Mouse (Mus musculus) effector memory CD4-positive, alpha-beta T cell, adult 5 months (primary cell): Measurements from ENCODE around the gene Lrrc8e. TPM values are rescaled to one million over a fixed set of nuclear protein-coding genes. Genes with fewer than 3 reads are reported as not detected.

Experiments used
- polyA plus RNA-seq: library from polyadenylated mRNA; unstranded; fragments of 100-300 nt; shearing (Covaris generic); gene quantifications from one replicate; pipeline ENCODE4 v1.2.1, GENCODE M21; 2017

The Lrrc8e gene
- 0.11 TPM for polyA plus RNA-seq

DNA sequence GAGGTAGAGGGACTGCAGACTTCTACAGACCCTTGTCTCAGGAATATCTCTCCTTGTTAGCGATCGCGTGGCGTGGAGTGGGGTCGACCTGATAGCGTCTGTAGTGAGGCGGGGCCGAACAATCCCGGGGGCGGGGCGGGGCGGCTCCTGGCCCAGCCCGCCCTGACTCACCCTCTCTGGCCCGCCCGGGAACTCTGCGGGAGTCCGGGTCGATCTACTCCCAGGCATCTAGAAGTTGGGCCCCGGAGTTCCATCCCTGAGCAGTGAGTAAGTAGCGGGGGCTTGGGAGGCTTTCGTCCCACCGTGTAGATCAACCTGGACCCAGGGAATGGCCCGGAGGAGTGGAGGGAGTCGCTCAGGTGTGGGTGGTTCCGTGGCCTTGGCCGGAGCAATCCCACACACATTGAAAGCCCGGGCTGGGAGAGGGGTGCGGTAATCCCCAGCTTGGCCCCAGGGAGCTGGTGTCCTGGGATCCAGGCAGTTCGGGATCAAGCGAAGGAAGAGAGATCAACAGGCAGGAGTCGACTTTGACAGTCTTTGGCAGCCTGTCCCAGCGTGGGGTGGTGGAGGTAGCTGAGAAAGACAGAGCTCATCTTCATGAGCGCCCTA lies at the start of gene Lrrc8e:
TSS of gene Lrrc8e (plus strand) at position 89 of the 609 bp plus-strand sequence.

DNA sequence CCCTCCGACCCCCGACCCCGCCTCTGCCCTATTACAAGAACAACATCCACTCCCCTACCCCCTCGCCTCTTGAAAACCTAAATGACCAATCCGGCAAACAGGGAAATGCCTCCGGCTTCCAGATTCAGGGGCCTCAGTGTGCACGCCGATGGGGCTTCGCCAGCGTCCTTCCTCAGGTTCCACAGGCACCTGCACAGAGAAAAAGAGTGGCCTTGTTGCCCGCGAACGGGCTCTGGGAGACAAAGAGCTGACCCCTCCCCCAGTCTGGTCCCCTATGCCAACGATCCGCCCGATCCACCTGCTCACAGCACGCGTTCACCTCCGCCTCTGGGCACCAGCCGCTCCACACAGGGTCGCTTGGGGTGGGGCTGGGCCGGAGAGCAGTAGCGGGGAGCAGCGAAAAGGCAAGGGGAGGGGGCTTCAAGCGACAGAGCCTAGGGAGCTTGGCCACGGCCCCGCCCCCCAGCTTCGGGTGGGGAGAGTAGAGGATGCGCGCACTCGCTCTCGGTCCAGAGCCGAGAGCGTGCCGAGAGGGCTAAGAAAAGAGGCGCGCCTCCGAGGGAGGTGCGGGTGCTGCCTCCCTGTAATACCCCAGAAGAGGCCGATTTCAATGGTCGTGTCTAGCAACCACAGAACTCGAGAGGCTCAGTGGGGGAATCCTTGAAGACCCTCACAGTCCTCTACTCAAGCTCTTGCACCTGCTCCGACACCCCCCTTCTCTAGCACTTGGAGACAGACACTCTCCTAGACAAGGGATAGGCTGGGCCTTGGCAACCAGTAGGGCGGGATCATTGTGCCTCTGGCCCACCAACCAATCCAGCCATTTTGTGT lies 9.6 kb upstream of the Lrrc8e start, which contains the start of gene Prr36:
TSS of gene Prr36 (minus strand) at position 669 of the 831 bp plus-strand sequence.

DNA sequence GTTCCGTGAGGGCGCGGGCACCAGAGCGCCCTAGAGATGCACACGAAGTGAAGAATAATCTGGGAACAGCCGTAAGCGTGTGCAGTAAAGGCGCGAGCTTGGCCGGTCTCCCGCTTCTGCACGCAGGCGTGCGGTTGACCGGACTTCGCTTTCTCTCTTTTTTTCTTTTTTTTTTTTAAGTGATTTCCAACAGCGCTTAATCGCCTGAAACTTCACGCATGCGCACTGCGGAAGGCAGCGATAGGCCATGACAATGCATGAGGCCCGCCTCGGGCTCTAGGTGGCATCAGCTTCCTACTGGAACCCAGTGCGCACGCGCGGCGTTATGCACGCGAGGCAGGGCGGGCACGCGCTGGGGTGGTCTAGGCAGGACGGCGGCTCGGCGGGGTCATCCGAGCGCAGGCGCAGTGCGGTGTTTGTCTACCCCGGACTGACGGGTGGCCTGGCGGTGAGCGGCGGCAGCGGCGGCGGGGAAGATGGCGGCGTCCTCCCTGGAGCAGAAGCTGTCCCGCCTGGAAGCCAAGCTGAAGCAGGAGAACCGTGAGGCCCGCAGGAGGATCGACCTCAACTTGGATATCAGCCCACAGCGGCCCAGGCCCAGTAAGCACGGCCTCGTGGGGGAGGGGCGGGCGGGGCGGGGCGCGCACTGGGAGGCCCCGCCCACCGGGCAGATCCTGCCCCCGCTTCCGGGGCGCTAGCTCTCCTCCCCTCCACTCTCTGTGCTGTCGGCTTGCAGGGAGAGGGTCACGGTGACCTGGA lies 12.0 kb downstream of the Lrrc8e start, which contains the start of the genes Map2k7 and Gm49320:
TSS of gene Map2k7 (plus strand) at position 307 of the 759 bp plus-strand sequence.
TSS of gene Gm49320 (plus strand) at position 432 of the 759 bp plus-strand sequence.

DNA sequence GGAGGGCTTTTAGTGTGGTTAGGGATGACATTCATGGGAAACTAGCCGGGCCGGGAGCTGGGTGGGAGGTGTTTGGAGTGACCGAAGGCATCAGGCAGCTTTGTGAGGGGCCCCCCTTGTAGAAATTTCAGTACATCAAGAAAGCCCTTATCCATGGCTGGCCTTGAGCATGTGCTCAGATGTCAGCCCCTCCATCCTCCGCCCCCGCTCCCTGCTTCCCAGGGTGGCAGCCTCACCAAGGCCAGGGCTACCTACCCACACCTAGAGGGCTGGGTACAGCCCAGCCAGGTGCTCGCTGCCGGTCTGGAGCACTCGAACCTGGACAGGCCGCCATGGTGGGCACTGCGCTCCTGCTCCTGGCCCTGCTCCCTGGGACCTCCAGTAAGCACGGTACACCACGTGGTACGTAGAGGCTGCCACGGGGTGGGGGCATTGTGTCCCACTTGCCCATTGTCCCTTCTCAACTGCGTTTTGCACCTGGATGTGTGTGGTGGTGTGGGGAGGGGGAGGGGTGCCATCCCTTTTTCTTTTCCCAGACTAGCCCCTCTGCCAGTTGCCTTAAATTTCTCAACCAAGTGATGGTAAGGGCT lies 21.4 kb downstream of the Lrrc8e start, which contains the start of gene Tgfbr3l:
TSS of gene Tgfbr3l (plus strand) at position 264 of the 590 bp plus-strand sequence.

DNA sequence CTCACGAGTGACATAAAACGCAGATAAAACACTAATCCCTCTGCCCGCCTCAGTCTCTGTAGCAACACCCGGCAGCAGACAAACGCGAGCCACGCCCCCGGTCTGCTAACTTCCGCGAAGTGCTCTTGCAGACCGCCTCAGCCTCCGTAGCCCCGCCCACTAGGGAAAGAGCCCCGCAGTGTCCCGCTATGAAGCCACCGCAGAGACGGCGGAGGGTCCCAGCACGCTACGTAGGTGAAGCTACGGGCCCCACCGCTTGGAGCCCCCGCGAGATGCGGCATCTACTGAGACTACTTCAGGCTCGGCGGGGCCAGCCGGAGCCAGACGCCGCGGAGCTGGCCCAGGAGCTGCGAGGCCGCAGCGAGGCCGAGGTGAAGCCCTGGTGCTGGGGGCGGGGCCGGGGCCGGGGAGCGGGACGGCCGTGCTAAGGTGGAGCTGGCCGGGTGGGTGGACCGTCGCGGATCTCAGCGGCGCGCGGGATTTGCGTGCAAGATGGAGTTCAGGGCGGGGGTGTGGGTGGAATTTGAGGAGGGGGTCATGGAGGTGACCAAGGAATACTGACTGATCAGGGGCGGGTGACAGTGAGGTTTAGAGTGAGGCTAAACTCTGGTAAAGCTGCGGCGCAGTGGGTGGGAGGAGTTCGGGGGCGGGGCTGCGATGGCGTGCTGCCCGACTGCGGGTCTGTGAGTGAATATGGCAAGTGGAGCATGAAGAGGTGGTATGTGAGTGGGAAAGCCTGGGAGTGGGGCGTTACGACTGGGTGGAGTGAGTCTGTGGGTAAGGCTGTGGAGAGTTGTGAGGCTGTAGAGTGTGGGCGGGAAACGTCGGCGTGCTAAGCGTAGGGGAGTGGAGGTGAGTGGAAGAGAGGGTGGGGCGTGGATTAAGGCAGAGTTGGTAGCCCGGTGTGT lies 26.6 kb downstream of the Lrrc8e start, which contains the start of gene Snapc2:
TSS of gene Snapc2 (plus strand) at position 147 of the 908 bp plus-strand sequence.

DNA sequence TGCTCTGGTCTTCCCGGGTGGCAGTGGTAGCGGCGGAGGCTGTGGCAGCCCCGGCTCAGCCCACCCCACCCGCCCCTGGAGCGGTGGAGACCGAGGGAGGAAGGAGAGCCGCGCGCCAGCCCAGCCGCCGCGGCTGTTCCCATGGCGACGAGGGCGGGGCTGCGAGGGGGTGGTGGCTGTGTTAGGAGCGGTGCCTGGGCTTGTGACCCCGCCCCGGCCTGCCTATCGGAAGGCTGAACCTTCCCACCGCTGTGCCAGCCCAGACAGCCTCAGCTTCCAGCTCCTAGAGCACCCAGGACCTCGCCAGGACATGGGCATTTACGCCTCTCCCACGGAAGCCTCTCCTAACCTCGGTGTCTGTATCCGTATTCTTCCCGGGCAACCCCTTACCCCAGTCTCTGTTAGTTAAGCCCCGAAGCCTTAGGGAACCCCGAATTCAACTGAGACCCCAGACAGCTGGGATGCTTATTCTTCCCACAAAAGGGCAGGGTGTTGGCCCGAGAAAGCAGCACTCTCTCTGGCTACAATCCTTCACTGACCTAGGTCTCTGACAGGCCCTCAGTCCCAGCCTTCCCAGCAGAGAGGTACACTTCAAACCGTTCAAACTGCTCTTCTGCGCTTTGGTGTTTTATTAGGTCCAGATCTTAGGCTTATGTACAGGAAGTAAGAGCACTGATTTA lies 32.6 kb downstream of the Lrrc8e start, which contains the start of gene Ctxn1:
TSS of gene Ctxn1 (minus strand) at position 150 of the 680 bp plus-strand sequence.

DNA sequence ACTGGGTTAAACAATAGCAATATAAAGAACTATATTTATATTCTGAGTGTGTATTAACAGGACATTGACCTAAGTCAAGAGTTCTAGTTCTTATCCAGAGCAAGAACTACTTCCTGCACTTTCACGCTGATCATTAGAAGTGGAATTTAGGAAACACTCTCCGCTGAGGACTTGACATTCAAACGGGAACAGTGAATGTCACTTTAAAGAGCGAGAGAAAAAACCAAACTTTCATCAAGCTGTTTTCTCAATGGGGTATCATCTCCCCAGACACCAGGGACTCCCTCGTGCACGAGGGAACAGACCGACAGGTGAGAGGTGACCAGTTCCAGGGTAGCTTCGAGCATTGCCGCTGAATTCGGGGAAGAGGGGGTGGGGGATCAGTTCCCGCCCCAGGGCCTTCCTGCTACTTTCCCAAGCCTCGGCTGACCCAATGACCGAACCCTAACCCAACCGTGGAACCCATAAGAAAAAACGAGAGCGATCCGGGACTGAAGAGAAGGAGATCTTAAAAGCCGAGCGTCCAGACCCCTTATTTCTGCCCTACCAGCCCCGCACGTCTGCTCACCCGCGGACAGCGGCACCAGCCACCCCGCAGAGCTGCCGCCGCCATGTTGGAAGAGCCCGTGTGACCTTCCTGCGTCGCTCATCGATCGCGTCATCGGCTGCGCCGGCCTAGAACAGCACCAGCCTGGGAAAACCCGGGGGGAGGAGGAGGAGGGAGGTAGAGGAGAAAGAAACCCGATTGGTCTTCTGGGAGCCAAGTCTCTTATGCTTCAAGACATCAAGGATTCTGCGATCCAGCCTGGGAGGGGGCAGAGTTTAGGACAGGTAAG lies 48.9 kb downstream of the Lrrc8e start, which contains the start of gene Timm44:
TSS of gene Timm44 (minus strand) at position 639 of the 836 bp plus-strand sequence.

Other genes with a start within 250 kb of the Lrrc8e start
- not detected for gene Cd209f, start 121.0 kb upstream of the Lrrc8e start, polyA plus RNA-seq
- 0.14 TPM for gene Cd209g, start 92.7 kb upstream of the Lrrc8e start, polyA plus RNA-seq
- 16.1 TPM for gene Evi5l, start 60.3 kb upstream of the Lrrc8e start, polyA plus RNA-seq
- 0.12 TPM for gene Prr36, start 9.4 kb upstream of the Lrrc8e start, polyA plus RNA-seq
- 84.7 TPM for gene Map2k7, start 11.9 kb downstream of the Lrrc8e start, polyA plus RNA-seq
- not detected for gene Gm49320, start 12.0 kb downstream of the Lrrc8e start, polyA plus RNA-seq
- gene Tgfbr3l, start 21.4 kb downstream of the Lrrc8e start, polyA plus RNA-seq, result 3.8 TPM
- gene Snapc2, start 26.3 kb downstream of the Lrrc8e start, polyA plus RNA-seq, result 19.7 TPM
- 0.52 TPM for gene Ctxn1, start 32.4 kb downstream of the Lrrc8e start, polyA plus RNA-seq
- 49.7 TPM for gene Timm44, start 49.1 kb downstream of the Lrrc8e start, polyA plus RNA-seq
- 7.8 TPM for gene Ccl25, start 98.4 kb downstream of the Lrrc8e start, polyA plus RNA-seq
- gene Elavl1, start 98.6 kb downstream of the Lrrc8e start, polyA plus RNA-seq, result 244 TPM